Mouse (Mus musculus) lung, adult 18-20 months (tissue): ENCODE data around the gene Mtap.

Source experiments
- DNase-seq, 2 experiments: peaks; one replicate each; pipeline ENCODE4 v3.0.0; 2022; ENCODE audit warnings: mixed read lengths in 2 of 2

The Mtap gene

GRCm38 (mm10) chr4:89137542-89138360, 829 bp downstream of the Mtap start:
- DNase-seq, result peak; percentile 48 to 58

- no peak for DNase-seq
Observed at GRCm38 (mm10) chr4:89138361-89138651, 1.4 kb downstream of the Mtap start.

DNA sequence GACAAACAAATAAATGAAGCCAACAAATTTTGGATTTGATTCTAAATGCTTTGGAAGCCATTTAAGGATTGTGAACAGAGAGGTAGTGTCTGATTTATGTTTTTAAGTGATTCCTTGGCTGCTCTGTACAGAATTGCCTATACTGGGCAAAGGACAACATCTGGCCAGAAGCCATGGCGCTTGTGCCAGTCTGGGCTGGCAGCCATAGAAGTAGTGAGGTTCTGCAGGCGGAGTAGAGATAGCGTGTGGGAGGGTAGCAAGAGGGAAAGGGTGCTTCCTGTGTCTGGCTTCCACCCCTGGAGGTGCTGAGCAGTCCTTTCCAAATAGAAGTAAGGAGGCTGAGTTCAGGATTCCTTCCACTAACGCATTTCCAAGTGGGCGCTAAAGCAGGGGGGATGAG, 3.9 kb downstream of the Mtap start:
- peak in 1 of 2 experiments; percentile 29 for DNase-seq

- peak; percentile 68 to 71 for DNase-seq
Observed at GRCm38 (mm10) chr4:89145409-89145808, 8.5 kb downstream of the Mtap start.

DNA sequence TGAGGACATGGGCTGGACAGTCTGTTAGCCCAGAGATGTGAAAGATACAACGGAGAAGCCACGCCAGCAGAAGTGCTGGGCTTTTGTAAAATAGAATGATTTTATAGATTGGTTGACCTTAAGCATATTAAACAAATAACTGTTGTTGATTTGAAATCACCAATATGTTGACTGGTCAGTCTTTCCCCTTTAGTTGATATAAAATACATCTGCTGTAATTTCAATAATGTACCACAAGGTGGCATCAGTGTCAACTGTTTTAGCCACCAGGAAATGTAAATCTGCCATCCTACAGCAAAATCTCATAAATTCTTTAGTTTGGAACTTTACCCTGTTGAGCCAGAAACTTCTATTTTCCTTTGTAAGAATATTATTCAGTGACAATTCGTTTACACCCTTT, 9.4 kb downstream of the Mtap start:
- no peak for DNase-seq

DNA sequence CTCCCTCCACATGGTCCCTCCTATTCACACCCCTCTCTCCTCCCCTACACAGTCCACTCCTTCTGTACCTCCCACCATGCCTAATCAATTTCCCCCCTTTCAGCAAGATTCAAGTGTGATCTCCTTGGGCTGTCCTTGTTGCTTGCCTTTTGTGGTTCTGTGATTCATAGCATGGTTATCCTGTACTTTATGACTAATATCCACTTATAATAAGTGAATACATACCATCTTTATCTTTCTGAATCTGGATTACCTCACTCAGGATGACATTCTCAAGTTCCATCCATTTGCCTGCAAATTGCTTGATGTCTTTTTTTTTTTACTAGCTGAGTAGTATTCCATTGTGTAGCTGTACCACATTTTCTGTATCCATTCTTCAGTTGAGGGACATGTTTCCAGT, 12.3 kb downstream of the Mtap start:
- DNase-seq, result no peak

DNA sequence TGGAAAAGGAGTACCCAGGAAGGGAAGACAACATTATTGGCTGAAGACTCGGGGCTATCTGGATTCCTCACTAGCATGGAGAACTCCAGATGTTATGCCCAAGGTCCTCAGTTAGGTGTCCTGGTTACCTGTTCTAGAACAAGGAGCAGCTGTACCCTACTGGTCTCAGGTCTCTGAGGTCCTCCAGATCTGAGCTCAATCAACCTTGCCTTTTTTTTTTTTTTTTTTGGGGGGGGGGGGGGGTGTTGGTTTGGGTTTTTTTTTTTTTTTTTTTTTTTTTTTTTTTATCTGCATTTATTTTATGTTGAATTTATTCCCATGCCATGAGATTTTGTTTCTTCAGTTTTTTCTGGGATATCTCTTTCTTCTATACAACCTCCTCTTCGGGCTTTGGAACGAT, 24.5 kb downstream of the Mtap start:
- DNase-seq, result no peak

- DNase-seq, result no peak
Observed at GRCm38 (mm10) chr4:89162496-89162895, 25.6 kb downstream of the Mtap start.

DNA sequence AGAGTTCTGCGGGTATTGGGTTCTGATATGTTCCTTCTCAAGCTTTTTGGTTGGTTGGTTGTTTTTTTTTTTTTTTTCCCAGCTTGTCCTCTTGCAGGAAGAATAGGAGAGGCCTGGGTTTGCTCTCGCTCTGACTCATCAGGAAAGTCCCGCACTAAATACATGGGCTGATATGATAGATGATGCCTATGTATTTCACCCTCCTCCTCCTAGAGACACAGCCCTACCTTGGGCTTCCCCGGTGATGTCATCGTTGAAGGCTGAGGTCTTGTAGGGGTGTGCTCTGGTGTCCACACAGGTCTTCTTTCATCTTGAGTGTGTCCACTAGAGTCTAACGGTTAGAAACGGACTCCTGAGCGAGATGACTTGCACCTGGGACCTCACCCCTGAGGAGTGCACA, 26.7 kb downstream of the Mtap start:
- no peak for DNase-seq

- no peak for DNase-seq
Observed at GRCm38 (mm10) chr4:89164681-89165080, 27.8 kb downstream of the Mtap start.

GRCm38 (mm10) chr4:89168877-89169276, 32.0 kb downstream of the Mtap start:
- no peak for DNase-seq

GRCm38 (mm10) chr4:89169739-89170138, 32.8 kb downstream of the Mtap start:
- DNase-seq, result no peak

DNA sequence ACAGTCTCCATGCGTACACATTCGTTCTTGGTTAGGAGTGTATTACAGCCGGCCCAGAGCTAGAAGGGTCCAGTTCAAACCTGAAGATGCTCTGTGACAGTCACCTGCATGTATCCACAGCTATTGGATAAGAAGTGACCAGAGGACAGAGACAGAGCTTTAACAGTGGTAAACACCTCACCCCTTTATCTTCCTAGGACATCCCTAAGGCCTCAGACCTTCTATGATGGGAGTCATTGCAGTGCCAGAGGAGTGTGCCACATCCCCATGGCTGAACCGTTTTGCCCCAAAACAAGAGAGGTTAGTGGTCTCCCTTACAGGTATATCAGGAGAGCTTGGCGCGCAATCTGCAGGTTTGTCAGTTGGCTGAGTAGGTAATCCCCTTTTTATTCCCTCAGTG, 34.0 kb downstream of the Mtap start:
- no peak for DNase-seq

DNA sequence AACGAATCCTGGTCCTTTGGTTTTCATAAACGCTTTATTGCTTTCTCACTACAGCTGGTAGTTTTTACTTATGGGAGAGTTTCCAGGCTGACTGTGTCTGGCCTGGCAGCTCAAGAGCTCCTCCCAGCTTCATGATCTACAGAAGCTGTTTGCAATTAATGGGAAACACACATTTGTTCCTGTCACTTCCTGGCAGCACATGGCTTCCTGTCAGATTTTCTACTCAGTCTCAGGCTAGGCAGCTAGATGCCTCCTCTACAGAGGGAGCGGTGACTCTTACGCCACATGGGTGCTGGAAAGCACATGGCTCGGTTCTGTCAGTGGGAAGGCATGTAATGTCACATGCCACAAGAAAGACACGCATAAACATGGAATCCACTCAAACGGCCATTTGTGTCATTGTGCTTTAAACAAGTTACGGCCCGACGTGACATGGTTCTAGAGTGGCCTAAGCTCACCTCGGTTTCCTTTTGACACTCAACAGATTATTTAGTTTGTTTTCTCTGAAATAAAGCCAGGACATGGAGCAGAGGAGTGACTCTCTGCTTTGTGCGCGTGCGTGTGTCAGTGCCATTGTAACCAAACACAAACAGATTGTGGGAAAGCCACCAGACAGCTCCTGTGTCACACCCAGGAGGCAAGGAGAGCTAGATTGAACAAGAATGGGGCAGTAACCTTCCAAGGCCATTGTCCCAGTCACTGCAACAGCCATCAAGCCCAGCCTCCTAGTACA, 36.1 kb downstream of the Mtap start:
- no peak for DNase-seq

GRCm38 (mm10) chr4:89177514-89178307, 40.8 kb downstream of the Mtap start:
- DNase-seq, result no peak

GRCm38 (mm10) chr4:89180121-89180520, 43.2 kb downstream of the Mtap start:
- DNase-seq, result no peak

- DNase-seq, result no peak
Observed at GRCm38 (mm10) chr4:89181656-89182055, 44.7 kb downstream of the Mtap start.

DNA sequence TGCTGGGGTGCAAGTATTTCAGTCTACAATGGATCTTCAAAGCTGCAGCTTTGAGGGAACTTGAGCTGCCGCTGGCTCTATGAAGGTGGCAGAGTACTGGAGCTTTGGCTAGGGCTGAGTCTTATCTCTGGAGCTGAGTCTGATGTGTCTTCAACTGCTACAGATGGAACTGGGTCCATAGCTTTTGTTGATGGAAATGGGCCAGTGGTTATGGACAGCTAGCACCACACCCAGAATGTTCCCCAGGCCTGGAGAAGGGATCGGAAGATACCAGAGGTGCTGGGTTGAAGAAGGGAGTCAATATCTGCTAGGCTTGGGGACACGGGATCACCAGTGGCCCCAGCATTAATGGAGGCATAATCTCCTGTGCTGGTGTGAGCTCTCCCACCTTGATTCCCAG, 45.6 kb downstream of the Mtap start:
- no peak for DNase-seq

GRCm38 (mm10) chr4:89195481-89195880, 58.6 kb downstream of the Mtap start:
- DNase-seq, result no peak

- DNase-seq, result no peak
Observed at GRCm38 (mm10) chr4:89197128-89197527, 60.2 kb downstream of the Mtap start.

DNA sequence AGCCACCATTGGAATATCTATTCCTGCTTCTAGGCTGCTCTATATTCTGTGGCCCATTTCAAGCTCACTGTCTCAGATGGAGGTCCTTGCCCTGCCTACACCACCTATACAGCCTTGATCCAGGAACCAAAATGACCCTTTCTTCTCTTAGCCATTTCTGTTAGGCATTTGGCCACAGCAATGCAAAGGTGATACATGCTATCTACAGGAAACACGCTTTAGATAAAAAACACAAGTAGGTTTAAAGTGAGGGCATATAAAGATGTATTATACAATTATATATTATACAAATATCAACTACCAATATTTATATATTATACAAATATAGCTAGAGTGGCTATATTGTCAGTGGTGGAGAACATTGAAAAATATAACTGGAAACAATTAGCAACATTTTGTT, 63.9 kb downstream of the Mtap start:
- no peak for DNase-seq

DNA sequence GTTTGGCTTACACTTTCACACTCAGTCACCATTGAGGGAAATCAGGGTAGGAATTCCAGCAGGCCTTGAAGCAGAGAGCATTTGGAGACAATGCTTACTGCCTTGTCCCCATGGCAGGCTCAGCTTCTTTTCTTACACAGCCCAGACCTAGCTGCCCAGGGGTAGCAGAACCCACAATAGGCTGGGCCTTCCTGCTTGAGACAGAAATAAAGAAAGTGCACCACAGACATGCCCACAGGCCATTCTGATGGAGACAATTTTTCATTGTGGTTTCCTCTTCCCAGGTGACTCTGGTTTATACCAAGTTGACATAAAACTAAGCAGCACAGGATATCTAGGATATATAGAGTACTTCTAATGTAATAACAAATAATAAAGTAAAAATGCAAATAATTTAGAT, 72.4 kb downstream of the Mtap start:
- DNase-seq, result no peak

DNA sequence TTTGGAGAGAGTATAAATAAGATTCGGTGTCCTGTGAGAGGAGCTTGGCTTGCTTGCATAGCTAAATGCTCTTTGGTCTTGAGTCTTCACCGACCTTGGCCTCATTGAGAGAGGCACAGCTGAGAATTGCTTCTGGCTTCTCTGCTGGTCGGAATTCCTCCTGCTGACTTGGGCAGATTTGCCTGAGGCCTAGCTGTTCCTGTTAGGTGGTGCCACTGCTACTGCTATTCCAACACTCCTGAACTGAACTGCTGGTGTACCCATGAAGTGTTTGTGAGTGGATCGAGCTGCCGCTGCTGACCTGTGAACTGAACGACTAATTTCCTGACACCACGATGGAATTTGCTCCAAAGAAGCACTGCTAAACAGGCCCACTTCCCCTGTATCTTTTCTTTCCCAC, 73.4 kb downstream of the Mtap start:
- DNase-seq, result no peak

GRCm38 (mm10) chr4:89212178-89212577, 75.3 kb downstream of the Mtap start:
- DNase-seq, result no peak
